Comparison of ENCODE assay signal across 18 mouse cellular contexts in the genomic region with DNA sequence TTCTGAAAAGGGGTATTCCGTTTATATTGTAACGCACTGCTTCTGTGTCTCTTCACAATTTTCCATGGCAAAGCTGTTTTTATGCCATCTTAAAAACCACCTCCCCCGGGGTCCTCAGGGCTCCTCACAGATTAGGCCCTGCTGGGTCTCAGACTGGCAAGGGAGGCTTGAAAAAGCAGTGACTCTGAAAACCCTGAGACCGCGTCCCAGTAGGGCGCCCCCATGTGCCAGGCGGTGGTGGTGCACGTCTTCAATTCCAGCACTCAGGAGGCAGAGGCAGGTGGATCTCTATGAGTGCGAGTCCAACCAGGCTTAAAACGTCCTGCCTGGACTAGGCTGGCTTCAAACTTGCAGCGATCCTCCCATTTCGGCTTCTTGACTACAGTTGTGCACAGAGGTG. TPM values are rescaled to one million over a fixed set of nuclear protein-coding genes. Genes with fewer than 3 reads are reported as not detected.
DNase-seq lines count a peak whose midpoint lies in the region; ATAC-seq and TF ChIP-seq lines count a peak whose summit lies in the region.
"Had no signal": no experiment of that assay in that cellular context is flagged by ENCODE, and none has a peak within 500 bp of the region (broad histone marks: within the 10 kb centered on the region; RNA-seq: fewer than 3 reads in every experiment).

No protein-coding gene starts in this region.

- 75% methylated on average over 12 of the region's 12 CpGs for WGBS in cerebellum, adult 2 months
- WGBS in liver, embryonic 14.5 days (ENCODE audit: insufficient replicate concordance) = 84% methylated on average over 12 of the region's 12 CpGs

- H3K4me1 ChIP-seq in cerebellum, adult 2 months (ENCODE audit: control insufficient read depth, insufficient read depth, low read length) = peaks cover under 1% of the 10 kb centered on the region; the same call in 1 of the 2 replicates
- peaks cover 2 to 11% of the 10 kb centered on the region in 2 experiments for H3K4me1 ChIP-seq in liver, embryonic 14.5 days (replicated peaks; ENCODE audit: control insufficient read depth in 2 of 2, insufficient read depth in 2 of 2, low read length in 1 of 2)

- peaks cover 2% of the 10 kb centered on the region for H3K9me3 ChIP-seq in liver, embryonic 14.5 days (ENCODE audit: control insufficient read depth, low read length)
- H3K9me3 ChIP-seq: midbrain, embryonic 13.5 days; neural tube, embryonic 13.5 days; stomach, embryonic 15.5 days had no signal

- no peak overlapping the region for H3K9ac ChIP-seq in liver, embryonic 14.5 days (replicated peaks)
- H3K9ac ChIP-seq: embryonic facial prominence, embryonic 13.5 days; forebrain, embryonic 12.5 days; midbrain, embryonic 13.5 days; neural tube, embryonic 13.5 days; stomach, embryonic 15.5 days had no signal

- TF ChIP-seq POLR2A in cerebellum, adult 2 months (IDR thresholded peaks at IDR 0.05; ENCODE audit: borderline replicate concordance, insufficient read depth, low read length) = no peak
- no peak for TF ChIP-seq POLR2A in brain, embryonic 14.5 days (IDR thresholded peaks at IDR 0.05; ENCODE audit: borderline replicate concordance, extremely low read depth, insufficient read depth, insufficient read length, poor library complexity, severe bottlenecking)

- H3K4me2 ChIP-seq in liver, embryonic 14.5 days (ENCODE audit: low read depth) = no peak overlapping the region
- H3K4me2 ChIP-seq: embryonic facial prominence, embryonic 13.5 days; forebrain, embryonic 12.5 days; heart, embryonic 11.5 days; midbrain, embryonic 13.5 days; neural tube, embryonic 13.5 days; stomach, embryonic 15.5 days had no signal

- no peaks in the 10 kb centered on the region for H3K27me3 ChIP-seq in cerebellum, adult 2 months (ENCODE audit: control insufficient read depth, insufficient read depth, low read length)
- no peaks in the 10 kb centered on the region for H3K27me3 ChIP-seq in liver, embryonic 14.5 days (ENCODE audit: control insufficient read depth, insufficient read depth, low read length)
- H3K27me3 ChIP-seq: stomach, embryonic 15.5 days had no signal

- peak; percentile 13; the same call in 1 of the 2 replicates for TF ChIP-seq CTCF in cerebellum, adult 2 months (IDR thresholded peaks at IDR 0.05; ENCODE audit: borderline replicate concordance, insufficient read depth, low read depth, low read length)
- peak; percentile 70 for TF ChIP-seq CTCF in liver, embryonic 14.5 days (IDR thresholded peaks at IDR 0.05; ENCODE audit: low read depth)
- TF ChIP-seq CTCF in brain, embryonic 14.5 days (IDR thresholded peaks at IDR 0.05; ENCODE audit: borderline replicate concordance, extremely low read depth, insufficient read depth, insufficient read length) = 0 out of 2 replicates have a peak, but pooled peaks have one; percentile 5

- H3K27ac ChIP-seq in cerebellum, adult 2 months (ENCODE audit: insufficient read depth, low read length) = no peak overlapping the region
- no peak overlapping the region for H3K27ac ChIP-seq in liver, embryonic 14.5 days
- H3K27ac ChIP-seq: embryonic facial prominence, embryonic 13.5 days; forebrain, embryonic 12.5 days; midbrain, embryonic 13.5 days; neural tube, embryonic 13.5 days; stomach, embryonic 15.5 days had no signal

- ATAC-seq in liver, embryonic 14.5 days (ENCODE audit: insufficient read depth) = no peak
- ATAC-seq in CD4-positive, CD25-positive, alpha-beta regulatory T cell, adult 4 months = peak; percentile 36
- ATAC-seq: midbrain, embryonic 13.5 days had no signal

- no peak for TF ChIP-seq EP300 in liver, embryonic 14.5 days (IDR thresholded peaks at IDR 0.05; ENCODE audit: low read depth)

- H3K4me3 ChIP-seq in cerebellum, adult 2 months (replicated peaks; ENCODE audit: insufficient read depth, low read depth, low read length) = no peak overlapping the region
- H3K4me3 ChIP-seq in liver, embryonic 14.5 days (ENCODE audit: insufficient read depth in 1 of 2, low read depth in 2 of 2, low read length in 2 of 2) = no peak overlapping the region
- H3K4me3 ChIP-seq: embryonic facial prominence, embryonic 13.5 days; forebrain, embryonic 12.5 days; midbrain, embryonic 13.5 days; neural tube, embryonic 13.5 days; stomach, embryonic 15.5 days had no signal

- peaks cover 27% of the 10 kb centered on the region for H3K36me3 ChIP-seq in liver, embryonic 14.5 days (replicated peaks; ENCODE audit: control insufficient read depth, insufficient read depth, low read depth)
- H3K36me3 ChIP-seq: forebrain, embryonic 12.5 days; midbrain, embryonic 13.5 days; neural tube, embryonic 13.5 days; stomach, embryonic 15.5 days had no signal

- DNase-seq in cerebellum, adult 2 months = no peak
- DNase-seq in cerebellum, adult 8-10 months = no peak
- no peak for DNase-seq in liver, embryonic 14.5 days (ENCODE audit: low read depth in 3 of 3, low spot score in 3 of 3)
- no peak for DNase-seq in liver
- DNase-seq in brain, embryonic 14.5 days (ENCODE audit: low read depth) = no peak
- no peak for DNase-seq in urinary bladder, postnatal 10 days (ENCODE audit: low spot score)
- no peak for DNase-seq in urinary bladder, postnatal 36 days (ENCODE audit: low spot score in 2 of 2)
- DNase-seq: adrenal gland, adult 2 months; cerebellum, postnatal 36 days; kidney, adult 9 months; right cerebral cortex, postnatal 14 days had no signal

RNA-seq across cellular contexts. Expression of a gene that starts 13.9 kb away (rescaled TPM):
- polyA plus RNA-seq in cerebellum, adult 2 months (2012; rRNA removed) = 4.9 and 5.0 TPM in 2 replicates
- polyA plus RNA-seq in liver, embryonic 14.5 days (2012; rRNA removed) = 16.6 and 18.5 TPM in 2 replicates
- polyA plus RNA-seq in liver, embryonic 14.5 days (2014; fragmentation: Nextera tagmentation; extraction: Ambion mirVana) = 3.9 and 4.3 TPM in 2 replicates
- 1 to 10 TPM; 6.9 to 9.7 TPM for polyA plus RNA-seq in CD4-positive, CD25-positive, alpha-beta regulatory T cell, adult 4 months (2017; shearing (Covaris generic))
- 3.2 and 7.9 TPM in 2 replicates for polyA plus RNA-seq in brain, embryonic 14.5 days (2012; rRNA removed)

RNA-seq across cellular contexts. Expression of a gene that starts 18.2 kb away (rescaled TPM):
- polyA plus RNA-seq in cerebellum, adult 2 months (2012; rRNA removed) = 59.3 and 62.7 TPM in 2 replicates
- 17.1 and 19.5 TPM in 2 replicates for polyA plus RNA-seq in liver, embryonic 14.5 days (2012; rRNA removed)
- 11.3 and 13.2 TPM in 2 replicates for polyA plus RNA-seq in liver, embryonic 14.5 days (2014; fragmentation: Nextera tagmentation; extraction: Ambion mirVana)
- polyA plus RNA-seq in CD4-positive, CD25-positive, alpha-beta regulatory T cell, adult 4 months (2017; shearing (Covaris generic)) = 10 to 100 TPM; 36.5 to 68.4 TPM
- 80.5 and 84.4 TPM in 2 replicates for polyA plus RNA-seq in brain, embryonic 14.5 days (2012; rRNA removed)

RNA-seq across cellular contexts. Expression of a gene that starts 20.2 kb away (rescaled TPM):
- 36.9 and 37.3 TPM in 2 replicates for polyA plus RNA-seq in cerebellum, adult 2 months (2012; rRNA removed)
- polyA plus RNA-seq in liver, embryonic 14.5 days (2012; rRNA removed) = 21.9 and 28.2 TPM in 2 replicates
- polyA plus RNA-seq in liver, embryonic 14.5 days (2014; fragmentation: Nextera tagmentation; extraction: Ambion mirVana) = 18.8 and 20.4 TPM in 2 replicates
- 10 to 100 TPM; 46.8 to 72.8 TPM for polyA plus RNA-seq in CD4-positive, CD25-positive, alpha-beta regulatory T cell, adult 4 months (2017; shearing (Covaris generic))
- 51.5 and 73.3 TPM in 2 replicates for polyA plus RNA-seq in brain, embryonic 14.5 days (2012; rRNA removed)

RNA-seq across cellular contexts. Expression of a gene that starts 25.8 kb away (rescaled TPM):
- 27.2 and 27.4 TPM in 2 replicates for polyA plus RNA-seq in cerebellum, adult 2 months (2012; rRNA removed)
- polyA plus RNA-seq in liver, embryonic 14.5 days (2012; rRNA removed) = 0.22 and 0.32 TPM in 2 replicates
- 0.39 and 0.51 TPM in 2 replicates for polyA plus RNA-seq in liver, embryonic 14.5 days (2014; fragmentation: Nextera tagmentation; extraction: Ambion mirVana)
- polyA plus RNA-seq in CD4-positive, CD25-positive, alpha-beta regulatory T cell, adult 4 months (2017; shearing (Covaris generic)) = 10 to 100 TPM; 15.2 to 31.5 TPM
- polyA plus RNA-seq in brain, embryonic 14.5 days (2012; rRNA removed) = 14.2 and 16.5 TPM in 2 replicates

RNA-seq across cellular contexts. Expression of a gene that starts 41.8 kb away (rescaled TPM):
- 42.3 and 42.8 TPM in 2 replicates for polyA plus RNA-seq in cerebellum, adult 2 months (2012; rRNA removed)
- 33.7 and 35.2 TPM in 2 replicates for polyA plus RNA-seq in liver, embryonic 14.5 days (2012; rRNA removed)
- 48.1 and 51.6 TPM in 2 replicates for polyA plus RNA-seq in liver, embryonic 14.5 days (2014; fragmentation: Nextera tagmentation; extraction: Ambion mirVana)
- 100 to 1,000 TPM in 1 of 2 experiments, 10 to 100 TPM in 1; 97.0 to 157 TPM for polyA plus RNA-seq in CD4-positive, CD25-positive, alpha-beta regulatory T cell, adult 4 months (2017; shearing (Covaris generic))
- 35.8 and 58.1 TPM in 2 replicates for polyA plus RNA-seq in brain, embryonic 14.5 days (2012; rRNA removed)

Comparison
In these comparisons a context has a peak if more than half of its experiments do, and no peak if none do; other contexts are left out.
1. CTCF ChIP-seq: peak in every context shown above with its lines; median percentile 70 in liver, embryonic 14.5 days; 13 in cerebellum, adult 2 months; 5 in brain, embryonic 14.5 days.